Mouse (Mus musculus): ENCODE data around the gene Lpar2. TPM values are rescaled to one million over a fixed set of nuclear protein-coding genes. Genes with fewer than 3 reads are reported as not detected.

Lpar2 gene
- polyA plus RNA-seq, 1 experiment: not detected

GRCm38 (mm10) chr8:69826371-69826770 lies 4.1 kb downstream of the Lpar2 start:
- Histone ChIP-seq H3K4me1 (ENCODE audit: control insufficient read depth, insufficient read depth, insufficient read length, low read length) (peaks cover 2% of the 10 kb centered on the region; the same call in 1 of the 2 replicates), H3K27ac (replicated peaks; ENCODE audit: low read depth, low read length) (no peak overlapping the region), H3K4me3 (ENCODE audit: insufficient read depth, low read depth, low read length) (no peak overlapping the region)

- Histone ChIP-seq H3K4me1 (ENCODE audit: control insufficient read depth, insufficient read depth, insufficient read length, low read length) (0 out of 2 replicates have a peak, but pooled peaks cover 3% of the 10 kb centered on the region), H3K27ac (replicated peaks; ENCODE audit: low read depth, low read length) (no peak within 1 kb of the TSS), H3K4me3 (ENCODE audit: insufficient read depth, low read depth, low read length) (peak within 1 kb of the TSS; percentile 47)
Measured at GRCm38 (mm10) chr8:69832298-69832853, 10.1 kb downstream of the Lpar2 start, which contains the start of gene Pbx4. Gene Pbx4, plus strand, starts transcription at chr8:69832491.

GRCm38 (mm10) chr8:69837057-69837682 lies 14.9 kb downstream of the Lpar2 start:
- Histone ChIP-seq H3K4me1 (ENCODE audit: control insufficient read depth, insufficient read depth, insufficient read length, low read length) (0 out of 2 replicates have a peak, but pooled peaks cover 3% of the 10 kb centered on the region), H3K4me3 (ENCODE audit: insufficient read depth, low read depth, low read length) (no peak overlapping the region), H3K27ac (replicated peaks; ENCODE audit: low read depth, low read length) (no peak overlapping the region)

- Histone ChIP-seq H3K4me3 (ENCODE audit: insufficient read depth, low read depth, low read length) (no peak overlapping the region), H3K27ac (replicated peaks; ENCODE audit: low read depth, low read length) (no peak overlapping the region), H3K4me1 (ENCODE audit: control insufficient read depth, insufficient read depth, insufficient read length, low read length) (no peaks in the 10 kb centered on the region)
Measured at GRCm38 (mm10) chr8:69847167-69848065, 25.2 kb downstream of the Lpar2 start.

DNA sequence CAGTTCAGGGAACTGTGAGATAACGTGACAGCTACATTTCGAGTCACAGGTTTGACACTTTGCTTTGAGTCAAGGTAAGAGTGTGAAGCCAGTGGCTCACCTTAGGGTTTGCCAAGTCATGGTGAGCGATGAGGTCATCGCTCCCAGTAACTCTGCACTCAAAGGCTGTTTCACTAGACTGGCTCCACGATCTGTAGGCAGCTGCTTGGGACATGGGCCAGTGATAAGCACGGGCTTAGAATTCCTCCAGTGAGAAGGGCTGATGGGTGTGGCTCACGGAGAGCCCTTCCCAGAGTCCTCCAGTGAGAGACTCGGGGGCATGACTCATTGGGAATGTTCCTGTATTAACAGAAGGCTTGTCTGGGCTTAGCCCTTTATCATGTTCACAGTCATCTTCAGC lies 26.7 kb downstream of the Lpar2 start:
- no peak overlapping the region for H3K27ac ChIP-seq (replicated peaks; ENCODE audit: low read depth, low read length)
- no peak overlapping the region for H3K4me3 ChIP-seq (ENCODE audit: insufficient read depth, low read depth, low read length)
- no peaks in the 10 kb centered on the region for H3K4me1 ChIP-seq (ENCODE audit: control insufficient read depth, insufficient read depth, insufficient read length, low read length)

GRCm38 (mm10) chr8:69849899-69850298 lies 27.7 kb downstream of the Lpar2 start:
- Histone ChIP-seq H3K4me3 (ENCODE audit: insufficient read depth, low read depth, low read length) (no peak overlapping the region), H3K4me1 (ENCODE audit: control insufficient read depth, insufficient read depth, insufficient read length, low read length) (no peaks in the 10 kb centered on the region), H3K27ac (replicated peaks; ENCODE audit: low read depth, low read length) (no peak overlapping the region)

DNA sequence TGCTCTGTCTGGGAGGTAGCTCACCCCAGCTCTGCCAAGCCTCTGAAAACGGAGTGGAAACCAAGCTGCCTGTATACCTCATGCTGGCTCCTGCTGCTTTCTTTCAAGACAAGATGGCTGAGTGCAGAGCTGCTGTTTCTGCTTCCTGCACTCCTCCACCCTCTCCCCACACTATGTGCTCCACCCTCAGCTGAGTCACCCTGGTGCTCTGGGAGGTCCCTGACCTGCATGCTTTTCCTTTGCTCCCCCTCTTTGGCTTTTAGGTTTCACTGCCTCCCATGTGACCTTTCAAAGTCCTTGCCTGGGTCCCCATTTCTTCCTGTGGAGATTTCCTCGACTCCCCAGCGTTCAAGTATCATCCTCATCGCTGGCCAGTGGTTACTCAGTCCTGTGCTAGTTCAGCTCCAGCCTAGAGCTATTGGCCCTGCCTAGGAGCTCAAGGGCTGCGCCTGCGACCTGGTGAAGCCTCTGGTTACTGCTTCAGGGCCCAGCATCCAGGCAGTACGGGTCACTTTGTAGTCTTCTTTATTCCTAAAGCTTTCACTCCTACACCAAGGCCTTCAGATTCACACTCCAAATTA lies 28.8 kb downstream of the Lpar2 start:
- Histone ChIP-seq H3K4me1 (ENCODE audit: control insufficient read depth, insufficient read depth, insufficient read length, low read length) (no peaks in the 10 kb centered on the region), H3K27ac (replicated peaks; ENCODE audit: low read depth, low read length) (no peak overlapping the region), H3K4me3 (ENCODE audit: insufficient read depth, low read depth, low read length) (no peak overlapping the region)

- no peak overlapping the region for H3K4me3 ChIP-seq (ENCODE audit: insufficient read depth, low read depth, low read length)
Measured at GRCm38 (mm10) chr8:69853869-69854268, 31.6 kb downstream of the Lpar2 start.

GRCm38 (mm10) chr8:69860807-69861206 lies 38.6 kb downstream of the Lpar2 start:
- Histone ChIP-seq H3K4me3 (ENCODE audit: insufficient read depth, low read depth, low read length) (no peak overlapping the region), H3K27ac (replicated peaks; ENCODE audit: low read depth, low read length) (no peak overlapping the region), H3K4me1 (ENCODE audit: control insufficient read depth, insufficient read depth, insufficient read length, low read length) (no peaks in the 10 kb centered on the region)

More at GRCm38 (mm10) chr8:69853869-69854268, 31.6 kb downstream of the Lpar2 start:
- no peak overlapping the region for H3K27ac ChIP-seq (replicated peaks; ENCODE audit: low read depth, low read length)
- no peaks in the 10 kb centered on the region for H3K4me1 ChIP-seq (ENCODE audit: control insufficient read depth, insufficient read depth, insufficient read length, low read length)

GRCm38 (mm10) chr8:69861251-69861650 lies 39.0 kb downstream of the Lpar2 start:
- no peak overlapping the region for H3K27ac ChIP-seq (replicated peaks; ENCODE audit: low read depth, low read length)
- no peaks in the 10 kb centered on the region for H3K4me1 ChIP-seq (ENCODE audit: control insufficient read depth, insufficient read depth, insufficient read length, low read length)
- no peak overlapping the region for H3K4me3 ChIP-seq (ENCODE audit: insufficient read depth, low read depth, low read length)

DNA sequence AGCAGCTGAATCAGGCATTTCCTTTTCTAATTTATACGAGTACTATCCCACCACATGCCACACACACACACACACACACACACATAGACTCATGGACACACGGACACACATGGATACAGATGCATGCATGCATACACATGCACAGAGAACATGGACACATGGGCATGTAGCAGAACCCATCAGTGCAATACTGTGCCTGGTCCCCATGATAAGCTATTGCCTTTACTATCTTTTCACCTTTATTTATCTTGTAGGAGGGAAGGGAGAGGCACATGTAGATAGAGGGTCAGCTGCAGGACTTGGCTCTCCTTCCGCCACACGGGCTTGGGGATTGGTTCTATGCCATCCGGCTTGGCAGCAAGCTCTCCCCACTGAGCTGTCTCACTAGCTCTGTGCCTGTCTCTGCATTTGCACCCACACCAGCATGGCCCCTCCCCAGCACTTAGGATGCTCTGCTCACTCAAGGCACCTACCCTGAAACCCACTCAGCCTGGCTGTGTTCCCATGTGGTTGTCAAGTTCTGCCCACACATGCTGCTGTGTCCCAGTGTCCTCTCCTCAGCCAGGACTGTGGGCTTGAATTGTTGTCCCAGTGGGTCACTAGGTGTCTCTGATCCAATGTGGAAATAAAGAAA lies 41.3 kb downstream of the Lpar2 start:
- H3K4me3 ChIP-seq (ENCODE audit: insufficient read depth, low read depth, low read length): no peak overlapping the region
- no peak overlapping the region for H3K27ac ChIP-seq (replicated peaks; ENCODE audit: low read depth, low read length)
- H3K4me1 ChIP-seq (ENCODE audit: control insufficient read depth, insufficient read depth, insufficient read length, low read length): peaks cover 5% of the 10 kb centered on the region; the same call in 1 of the 2 replicates

GRCm38 (mm10) chr8:69864180-69864579 lies 42.0 kb downstream of the Lpar2 start:
- Histone ChIP-seq H3K4me1 (ENCODE audit: control insufficient read depth, insufficient read depth, insufficient read length, low read length) (peaks cover 5% of the 10 kb centered on the region; the same call in 1 of the 2 replicates), H3K4me3 (ENCODE audit: insufficient read depth, low read depth, low read length) (no peak overlapping the region), H3K27ac (replicated peaks; ENCODE audit: low read depth, low read length) (no peak overlapping the region)

GRCm38 (mm10) chr8:69867696-69868326 lies 45.6 kb downstream of the Lpar2 start:
- Histone ChIP-seq H3K4me1 (ENCODE audit: control insufficient read depth, insufficient read depth, insufficient read length, low read length) (peaks cover 5% of the 10 kb centered on the region; the same call in 1 of the 2 replicates), H3K27ac (replicated peaks; ENCODE audit: low read depth, low read length) (no peak overlapping the region; the same call in 1 of the 2 replicates), H3K4me3 (ENCODE audit: insufficient read depth, low read depth, low read length) (no peak overlapping the region)

GRCm38 (mm10) chr8:69870003-69870765 lies 48.0 kb downstream of the Lpar2 start:
- Histone ChIP-seq H3K4me3 (ENCODE audit: insufficient read depth, low read depth, low read length) (no peak overlapping the region), H3K27ac (replicated peaks; ENCODE audit: low read depth, low read length) (no peak overlapping the region), H3K4me1 (ENCODE audit: control insufficient read depth, insufficient read depth, insufficient read length, low read length) (peaks cover 5% of the 10 kb centered on the region; the same call in 1 of the 2 replicates)

All from brown adipose tissue, adult 24 weeks (tissue).